Mouse (Mus musculus) gonadal fat pad, adult 2 months (tissue): ENCODE results near the gene Mknk2. TPM values are rescaled to one million over a fixed set of nuclear protein-coding genes. Genes with fewer than 3 reads are reported as not detected.

ENCODE experiments used
- DNase-seq: peaks from one replicate; pipeline ENCODE4 v3.0.0-alpha.2; 2012; ENCODE audit warnings: low read depth
- polyA plus RNA-seq: library from polyadenylated mRNA; depleted of rRNA; stranded (reverse); fragments of >200 nt; gene quantifications from 2 replicates; pipeline ENCODE4 v1.2.3, GENCODE M21; 2012

Gene Mknk2
- polyA plus RNA-seq, 1 experiment = 516 TPM

- no peak for DNase-seq
These were observed 7.4 kb downstream of the Mknk2 start for GRCm38 (mm10) chr10:80670531-80670930.

GRCm38 (mm10) chr10:80669737-80670485, 8.0 kb downstream of the Mknk2 start:
- DNase-seq = no peak

GRCm38 (mm10) chr10:80669018-80669417, 8.9 kb downstream of the Mknk2 start:
- DNase-seq = no peak

GRCm38 (mm10) chr10:80668614-80669013, 9.3 kb downstream of the Mknk2 start:
- DNase-seq = no peak

GRCm38 (mm10) chr10:80666837-80667412, 11.0 kb downstream of the Mknk2 start:
- DNase-seq = no peak

- no peak for DNase-seq
These were observed 11.8 kb downstream of the Mknk2 start for GRCm38 (mm10) chr10:80665981-80666733.

- DNase-seq = no peak
These were observed 12.5 kb downstream of the Mknk2 start for GRCm38 (mm10) chr10:80665459-80665858.

GRCm38 (mm10) chr10:80665016-80665380, 12.9 kb downstream of the Mknk2 start:
- DNase-seq = no peak

GRCm38 (mm10) chr10:80664197-80665015, 13.5 kb downstream of the Mknk2 start:
- DNase-seq = no peak

- no peak for DNase-seq
These were observed 14.3 kb downstream of the Mknk2 start for GRCm38 (mm10) chr10:80663485-80664196.

GRCm38 (mm10) chr10:80661149-80661548, 16.8 kb downstream of the Mknk2 start:
- no peak for DNase-seq

- no peak for DNase-seq
These were observed 18.7 kb downstream of the Mknk2 start for GRCm38 (mm10) chr10:80659213-80659612.

GRCm38 (mm10) chr10:80658841-80659202, 19.1 kb downstream of the Mknk2 start:
- DNase-seq = no peak

- DNase-seq = no peak
These were observed 19.6 kb downstream of the Mknk2 start for GRCm38 (mm10) chr10:80658194-80658840.

- no peak for DNase-seq
These were observed 20.9 kb downstream of the Mknk2 start, which contains the start of gene Btbd2 for GRCm38 (mm10) chr10:80656863-80657623. Gene Btbd2 (minus strand): TSS chr10:80657071.

- DNase-seq = no peak
These were observed 21.6 kb downstream of the Mknk2 start for GRCm38 (mm10) chr10:80656130-80656862.

GRCm38 (mm10) chr10:80655406-80656129, 22.3 kb downstream of the Mknk2 start:
- DNase-seq = no peak

GRCm38 (mm10) chr10:80654866-80655265, 23.0 kb downstream of the Mknk2 start:
- no peak for DNase-seq
